Mouse (Mus musculus): Measurements from ENCODE around the gene Sufu.

Gene Sufu

GRCm38 (mm10) chr19:46499836-46500580, 103.3 kb downstream of the Sufu start:
- peak; percentile 100 for DNase-seq (ENCODE audit: low spot score)

GRCm38 (mm10) chr19:46500581-46501341, 104.1 kb downstream of the Sufu start:
- DNase-seq (ENCODE audit: low spot score) = peak; percentile 83

- DNase-seq (ENCODE audit: low spot score) = peak; percentile 84
These were observed 104.8 kb downstream of the Sufu start, which contains the start of gene Trim8 for GRCm38 (mm10) chr19:46501401-46502068. TSS of gene Trim8 (plus strand) at chr19:46501702.

GRCm38 (mm10) chr19:46502069-46502455, 105.4 kb downstream of the Sufu start:
- peak; percentile 60 for DNase-seq (ENCODE audit: low spot score)

GRCm38 (mm10) chr19:46502471-46503166, 105.9 kb downstream of the Sufu start:
- DNase-seq (ENCODE audit: low spot score) = peak; percentile 68

GRCm38 (mm10) chr19:46503351-46504084, 106.8 kb downstream of the Sufu start:
- peak; percentile 81 for DNase-seq (ENCODE audit: low spot score)

- DNase-seq (ENCODE audit: low spot score) = peak; percentile 39
These were observed 107.4 kb downstream of the Sufu start for GRCm38 (mm10) chr19:46504085-46504552.

- DNase-seq (ENCODE audit: low spot score) = peak; percentile 23
These were observed 108.2 kb downstream of the Sufu start for GRCm38 (mm10) chr19:46504822-46505417.

GRCm38 (mm10) chr19:46505646-46506371, 109.1 kb downstream of the Sufu start:
- no peak for DNase-seq (ENCODE audit: low spot score)

- DNase-seq (ENCODE audit: low spot score) = no peak
These were observed 109.6 kb downstream of the Sufu start for GRCm38 (mm10) chr19:46506372-46506717.

- peak; percentile 72 for DNase-seq (ENCODE audit: low spot score)
These were observed 110.5 kb downstream of the Sufu start for GRCm38 (mm10) chr19:46507181-46507581.

GRCm38 (mm10) chr19:46507806-46508205, 111.1 kb downstream of the Sufu start:
- no peak for DNase-seq (ENCODE audit: low spot score)

GRCm38 (mm10) chr19:46508738-46509137, 112.0 kb downstream of the Sufu start:
- no peak for DNase-seq (ENCODE audit: low spot score)

- DNase-seq (ENCODE audit: low spot score) = no peak
These were observed 112.5 kb downstream of the Sufu start for GRCm38 (mm10) chr19:46509202-46509601.

- DNase-seq (ENCODE audit: low spot score) = no peak
These were observed 113.0 kb downstream of the Sufu start for GRCm38 (mm10) chr19:46509736-46510135.

GRCm38 (mm10) chr19:46510401-46510800, 113.7 kb downstream of the Sufu start:
- DNase-seq (ENCODE audit: low spot score) = no peak

- no peak for DNase-seq (ENCODE audit: low spot score)
These were observed 114.1 kb downstream of the Sufu start for GRCm38 (mm10) chr19:46510824-46511223.

GRCm38 (mm10) chr19:46511263-46511662, 114.6 kb downstream of the Sufu start:
- DNase-seq (ENCODE audit: low spot score) = no peak

GRCm38 (mm10) chr19:46514387-46514786, 117.7 kb downstream of the Sufu start:
- DNase-seq (ENCODE audit: low spot score) = no peak

GRCm38 (mm10) chr19:46515287-46515821, 118.7 kb downstream of the Sufu start:
- no peak for DNase-seq (ENCODE audit: low spot score)
